Mouse (Mus musculus): ENCODE results near the gene Prelid3b.

Prelid3b gene

DNA sequence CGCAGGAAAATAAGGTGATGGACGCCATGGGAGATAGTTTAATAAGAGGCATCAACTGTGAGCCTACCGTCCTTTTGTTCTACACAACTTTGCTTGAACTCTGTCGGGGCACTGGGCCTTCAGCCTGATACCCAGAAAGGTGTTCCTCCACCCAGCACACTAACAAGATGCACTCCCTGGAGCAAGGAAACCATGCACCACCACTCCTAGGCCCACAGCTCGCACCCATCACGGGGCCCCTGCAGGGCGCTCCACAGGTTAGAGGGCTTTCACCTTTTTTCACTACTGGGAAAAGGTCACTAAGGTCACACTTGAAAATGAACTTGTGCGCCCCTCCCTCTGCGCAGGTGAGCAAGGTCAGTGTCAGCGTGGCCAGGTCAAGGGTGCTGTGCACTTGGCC lies 9.5 kb downstream of the Prelid3b start:
- DNase-seq (ENCODE audit: low read depth, low spot score): no peak

DNA sequence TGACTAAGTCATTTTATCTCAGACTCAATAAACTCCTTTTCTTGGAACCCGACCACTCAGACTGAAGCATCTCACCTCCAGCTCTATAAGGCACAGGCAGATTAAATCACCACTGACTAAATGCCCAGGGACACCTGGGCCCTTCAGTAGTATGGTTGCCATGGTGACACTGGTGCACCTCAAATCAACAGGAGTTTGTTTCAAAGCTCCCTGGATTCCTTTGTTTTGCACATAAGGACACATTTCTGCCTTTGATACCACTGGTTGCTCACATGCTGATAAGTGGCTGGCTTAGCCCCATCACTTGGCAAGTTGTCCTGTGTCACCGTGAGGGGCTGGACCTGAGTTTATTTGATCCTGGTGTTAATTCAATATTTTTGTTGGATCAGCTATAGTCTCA lies 13.5 kb downstream of the Prelid3b start:
- no peak for DNase-seq (ENCODE audit: low read depth, low spot score)

DNA sequence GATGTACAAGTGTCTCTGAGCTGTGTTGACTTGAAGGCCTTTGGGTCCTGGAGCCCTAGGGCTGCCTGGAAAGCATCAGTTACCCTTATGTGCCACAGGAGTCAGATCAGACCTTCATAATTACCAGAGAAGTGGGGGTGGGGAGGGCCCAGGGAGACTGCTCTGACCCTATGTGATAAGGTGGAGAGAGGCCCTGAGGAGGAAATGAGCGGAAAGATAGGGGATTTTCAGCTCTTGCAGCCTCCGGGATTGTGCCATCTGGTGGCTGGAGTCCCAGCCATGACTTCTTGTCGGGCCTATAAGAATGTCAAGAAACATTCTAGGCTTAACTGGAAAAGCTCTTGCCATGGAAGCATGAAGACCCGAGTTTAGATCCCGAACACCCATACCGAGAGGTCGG lies 19.2 kb downstream of the Prelid3b start:
- DNase-seq (ENCODE audit: low read depth, low spot score): no peak

DNA sequence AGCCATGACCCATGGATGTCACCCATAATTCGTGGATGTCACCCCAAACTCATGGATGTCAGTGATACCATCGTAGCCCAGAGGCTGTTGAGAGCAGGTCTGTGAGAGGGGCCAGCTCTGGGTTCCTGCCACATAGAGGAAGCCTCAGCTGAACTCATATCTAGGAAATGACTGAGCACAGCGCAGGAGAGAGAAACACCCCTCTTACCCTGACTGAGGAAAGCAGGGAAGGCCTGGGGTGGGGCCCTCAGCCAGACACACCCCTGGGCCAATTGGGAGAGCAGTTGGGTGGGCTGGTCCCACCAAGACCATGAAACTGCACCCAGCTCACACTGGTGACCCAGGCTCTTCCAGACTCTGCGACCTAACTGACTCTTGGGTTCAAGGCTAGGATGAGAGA lies 22.5 kb downstream of the Prelid3b start, which contains the start of gene Tubb1:
Gene Tubb1, plus strand, starts transcription at position 343 of the 400 bp plus-strand sequence.
- no peak for DNase-seq (ENCODE audit: low read depth, low spot score)

DNA sequence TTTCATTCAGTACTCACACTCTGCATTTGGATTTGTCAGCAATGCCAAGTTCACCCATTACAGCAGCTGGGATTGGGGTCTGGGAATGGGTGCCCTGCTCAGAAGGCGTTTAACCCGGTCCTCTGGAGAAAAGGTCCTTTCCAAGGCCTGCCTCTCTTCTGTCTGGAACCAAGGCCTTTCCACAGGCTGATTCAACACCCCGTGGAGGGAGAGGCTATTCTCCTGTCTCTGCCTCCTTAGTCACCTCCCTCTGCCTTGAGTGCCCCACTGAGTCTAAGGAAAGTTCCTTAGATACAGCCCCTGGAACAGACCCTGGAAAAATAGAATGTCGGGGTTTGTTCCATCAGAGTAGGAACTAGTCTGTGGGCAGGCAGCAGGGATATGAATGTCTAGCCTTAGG lies 24.5 kb downstream of the Prelid3b start:
- DNase-seq (ENCODE audit: low read depth, low spot score): no peak

DNA sequence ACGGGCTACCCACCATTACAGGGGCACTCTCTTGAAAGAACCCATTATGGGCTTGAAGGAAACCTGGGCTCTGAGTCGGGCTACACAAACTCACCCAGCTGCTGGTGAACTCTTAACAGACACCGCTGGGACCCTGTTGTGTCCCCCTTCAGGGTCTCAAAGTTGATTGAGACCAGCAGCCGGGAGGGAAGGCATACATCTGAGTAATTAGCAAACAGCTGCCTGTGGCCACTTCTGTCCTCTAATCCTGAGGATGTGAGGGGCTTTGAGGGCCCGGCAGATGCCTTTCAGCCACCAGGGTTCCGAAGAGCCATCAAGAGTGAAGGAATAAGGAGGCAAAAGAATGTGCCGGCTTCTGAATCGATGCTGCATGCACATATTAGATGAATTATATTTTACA lies 26.0 kb downstream of the Prelid3b start:
- DNase-seq (ENCODE audit: low read depth, low spot score): no peak

DNA sequence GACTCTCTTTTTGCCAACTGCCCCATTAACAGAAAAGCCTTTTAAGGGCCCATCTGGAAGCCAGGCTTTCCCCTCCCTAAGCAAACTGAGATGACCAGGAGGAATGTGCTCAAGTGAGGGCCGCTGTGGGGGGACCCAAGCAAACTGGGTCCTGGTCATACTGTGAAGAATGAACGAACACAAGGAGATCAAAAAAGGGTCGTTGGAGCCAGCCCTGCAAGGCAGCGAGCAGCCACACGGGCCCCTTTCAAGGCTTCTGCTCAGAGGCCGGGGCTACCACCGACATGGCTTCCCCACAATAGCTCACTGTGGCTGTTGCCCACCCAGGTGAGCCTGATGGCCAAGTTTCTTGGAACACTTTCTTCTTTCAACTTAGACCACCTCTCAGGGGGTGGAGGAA lies 26.4 kb downstream of the Prelid3b start:
- DNase-seq (ENCODE audit: low read depth, low spot score): no peak

DNA sequence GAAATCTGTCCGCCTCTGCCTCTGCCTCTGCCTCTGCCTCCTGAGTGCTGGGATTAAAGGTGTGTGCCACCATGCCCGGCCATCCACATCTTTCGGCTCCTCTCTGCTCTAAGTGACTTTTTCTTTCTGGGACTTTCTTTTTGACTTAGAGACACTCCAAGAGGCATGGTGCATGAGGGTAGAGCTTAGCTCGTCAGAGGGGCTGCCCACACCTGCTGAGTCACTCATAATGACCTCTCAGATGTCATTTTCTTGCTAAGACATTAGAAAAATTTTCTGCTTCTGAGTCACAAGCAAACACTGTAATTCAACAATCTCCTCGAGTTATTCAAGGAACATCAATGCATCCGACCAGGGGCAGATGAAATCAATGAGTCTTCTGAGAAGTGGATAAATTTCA lies 27.9 kb downstream of the Prelid3b start:
- no peak for DNase-seq (ENCODE audit: low read depth, low spot score)

DNA sequence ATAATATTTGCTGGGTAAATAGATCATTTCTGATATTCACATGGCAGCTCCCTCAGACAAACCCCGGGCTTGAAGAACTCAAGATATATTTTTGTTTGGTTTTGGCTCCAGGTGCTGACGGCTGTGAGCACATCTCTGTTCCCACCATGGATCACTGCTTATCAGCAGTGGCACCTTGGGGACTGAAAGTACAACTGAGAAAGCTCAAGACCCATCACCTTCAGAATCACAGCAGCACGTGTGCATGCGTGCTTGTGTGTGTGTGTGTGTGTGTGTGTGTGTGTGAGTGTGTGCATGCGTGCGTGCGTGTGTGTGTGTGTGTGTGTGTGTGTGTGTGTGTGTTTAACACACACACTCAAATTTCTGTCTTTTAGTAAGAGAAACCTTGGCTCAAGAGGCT lies 28.5 kb downstream of the Prelid3b start:
- DNase-seq (ENCODE audit: low read depth, low spot score): no peak

DNA sequence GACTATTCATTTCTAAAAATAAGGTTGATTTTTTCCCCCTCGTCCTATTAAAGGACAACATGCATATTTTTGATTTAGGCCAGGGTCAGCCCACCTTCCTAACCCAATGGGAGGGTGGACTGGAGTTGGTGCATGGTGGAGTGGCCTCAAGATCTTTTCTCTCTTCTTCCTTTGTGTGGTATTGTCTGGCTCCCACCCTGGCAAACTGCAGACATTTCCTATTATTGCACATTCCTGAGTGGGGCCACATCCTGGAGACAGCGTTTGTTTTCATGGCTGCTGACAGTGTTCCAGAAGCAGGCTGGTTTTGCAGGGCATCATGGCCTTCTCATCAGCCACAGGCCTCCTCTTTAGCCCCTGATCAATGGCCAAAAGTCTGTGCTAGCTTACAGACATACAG lies 29.8 kb downstream of the Prelid3b start:
- DNase-seq (ENCODE audit: low read depth, low spot score): no peak

DNA sequence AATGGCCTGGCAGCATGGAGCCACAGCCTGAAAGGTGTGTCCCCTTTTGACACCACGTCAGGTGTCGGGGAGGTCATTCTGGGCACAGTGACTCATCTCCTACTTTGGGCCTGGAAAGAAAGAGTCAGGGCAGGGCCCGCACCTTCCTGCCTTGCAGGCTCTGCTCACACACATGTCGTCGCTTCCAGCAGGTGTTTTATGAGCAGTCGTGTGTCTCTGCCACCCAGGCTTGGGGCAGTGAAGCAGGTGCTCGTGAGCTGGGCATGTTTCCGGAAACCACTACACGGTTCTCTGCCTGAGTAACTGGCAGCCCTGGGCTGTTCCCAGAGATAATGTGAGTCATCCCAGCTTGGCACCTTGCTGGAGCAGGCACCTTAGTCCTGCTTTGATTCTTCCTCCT lies 30.4 kb downstream of the Prelid3b start:
- DNase-seq (ENCODE audit: low read depth, low spot score): no peak

DNA sequence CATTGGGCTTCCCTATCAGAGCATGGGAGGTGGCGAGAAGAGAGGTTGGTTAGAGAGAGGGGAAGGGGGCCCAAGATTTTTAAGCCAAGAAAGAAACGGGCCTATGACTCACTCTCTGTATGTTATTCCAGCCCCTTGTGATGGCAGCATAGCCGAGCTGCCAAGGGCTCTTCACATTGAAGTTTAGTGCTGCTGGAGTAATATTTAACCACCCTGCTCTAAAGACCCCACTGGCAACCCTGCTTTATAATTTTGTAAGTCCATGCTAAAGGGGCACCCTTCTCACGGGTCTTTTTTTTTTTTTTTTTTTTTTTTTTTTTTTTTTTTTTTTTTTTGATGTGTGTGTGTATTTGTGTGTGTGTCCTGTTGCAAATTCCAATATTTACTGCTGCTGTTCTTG lies 31.0 kb downstream of the Prelid3b start:
- DNase-seq (ENCODE audit: low read depth, low spot score): no peak

DNA sequence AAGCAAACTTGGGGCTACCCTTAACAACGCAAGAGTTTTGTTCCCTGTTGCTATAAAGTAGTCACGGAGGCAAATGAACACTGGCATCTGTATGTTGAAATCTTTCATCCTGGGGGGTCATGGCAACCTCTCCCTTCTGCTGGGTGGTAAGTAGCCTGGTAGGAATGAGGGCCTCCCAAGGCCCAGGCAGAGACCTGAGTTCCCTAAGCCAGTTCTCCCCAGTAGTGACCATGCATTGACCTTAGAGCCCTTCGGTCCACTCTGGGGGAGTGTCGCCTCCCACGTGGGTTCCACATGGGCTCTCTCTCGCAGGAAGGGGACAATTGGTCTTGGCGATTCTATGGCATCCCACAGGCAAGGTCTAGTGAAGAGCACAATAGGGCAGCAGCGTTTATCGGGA lies 32.9 kb downstream of the Prelid3b start:
- no peak for DNase-seq (ENCODE audit: low read depth, low spot score)

DNA sequence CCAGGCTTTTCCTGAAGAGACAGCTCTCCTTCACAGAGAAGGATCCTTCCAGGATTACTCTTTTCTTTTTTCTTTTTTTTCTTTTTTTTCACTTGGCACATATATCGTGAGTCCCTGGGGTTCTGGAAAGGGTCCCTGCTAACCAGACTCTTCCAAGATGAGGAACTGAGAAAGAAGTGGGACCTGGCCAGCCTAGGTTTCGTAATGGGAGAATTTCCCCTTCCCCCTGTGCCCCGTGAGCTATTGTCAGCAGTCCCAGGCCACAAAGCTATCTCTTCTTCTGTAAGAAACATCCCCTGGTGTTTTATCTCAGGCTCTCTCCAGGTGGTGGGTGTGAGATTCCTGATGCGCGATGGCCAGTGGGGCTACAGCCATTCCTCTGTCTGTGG lies 33.4 kb downstream of the Prelid3b start:
- DNase-seq (ENCODE audit: low read depth, low spot score): no peak

DNA sequence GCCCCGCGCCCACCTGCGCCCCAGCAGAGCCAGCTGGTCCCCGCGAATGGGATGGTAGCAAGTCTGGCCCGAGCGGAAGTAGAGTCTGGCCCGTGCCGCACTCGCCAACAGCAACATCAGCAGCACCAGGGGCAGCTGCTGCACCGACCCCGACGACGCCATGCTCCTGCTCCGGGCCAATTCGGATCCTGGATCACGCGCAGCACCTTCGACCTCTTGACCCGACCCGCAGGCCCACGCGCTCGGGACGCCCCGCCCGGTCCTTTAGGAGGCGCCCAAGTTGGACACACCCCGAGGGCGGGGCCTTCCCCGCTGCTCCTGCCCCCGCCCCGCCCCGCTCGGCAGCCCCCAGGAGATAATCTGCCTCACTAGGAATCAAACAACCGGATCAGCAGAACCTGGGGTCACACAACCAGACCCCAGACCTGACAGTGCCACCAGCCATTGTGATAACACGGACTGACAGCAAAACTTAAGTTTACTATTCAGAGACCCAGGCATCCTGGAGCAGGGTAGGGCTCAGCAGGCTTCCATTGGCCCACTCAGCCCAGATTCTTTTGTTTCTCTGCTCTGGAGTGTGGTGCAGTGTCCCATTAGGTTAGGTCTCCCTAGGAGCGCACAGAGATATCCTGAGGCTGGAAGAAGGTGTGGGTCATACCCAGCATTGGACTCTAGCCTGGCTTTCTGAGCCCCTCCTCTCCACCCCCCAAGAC lies 34.0 kb downstream of the Prelid3b start, which contains the start of gene Ctsz:
Gene Ctsz, minus strand, starts transcription at position 303 of the 713 bp plus-strand sequence.
- DNase-seq (ENCODE audit: low read depth, low spot score): no peak

DNA sequence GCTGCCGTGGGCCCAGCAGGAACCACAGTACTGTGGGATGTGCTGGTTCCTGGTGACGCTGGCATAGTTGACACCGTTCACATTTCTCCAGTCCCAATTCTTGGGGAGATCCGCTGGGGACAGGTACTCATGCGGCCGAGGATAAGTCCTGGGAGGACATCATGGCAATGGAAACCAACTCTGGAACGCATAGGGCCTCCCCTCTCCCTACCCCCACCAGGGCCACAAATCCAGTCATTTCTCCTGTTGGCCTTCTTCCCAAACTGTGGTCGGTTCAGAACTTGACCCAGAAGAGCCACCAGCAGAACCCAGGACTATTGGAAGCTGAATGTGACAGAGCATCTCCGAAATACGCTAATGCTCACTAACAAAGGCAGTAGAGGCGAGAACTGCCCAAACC lies 34.7 kb downstream of the Prelid3b start:
- no peak for DNase-seq (ENCODE audit: low read depth, low spot score)

DNA sequence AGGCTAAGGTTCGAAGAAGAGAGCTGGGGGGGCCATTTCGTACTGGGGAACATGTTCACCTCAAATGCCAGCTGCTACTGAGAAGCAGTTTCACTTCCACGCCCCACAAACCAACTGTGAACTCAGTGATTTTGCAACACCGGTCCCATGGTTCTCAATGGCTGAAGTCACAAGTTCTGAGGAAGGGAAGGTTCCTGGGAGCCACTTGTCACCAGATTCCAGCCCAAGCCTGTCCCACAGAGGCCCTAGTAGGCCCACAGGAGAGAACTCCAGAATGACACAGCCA lies 35.2 kb downstream of the Prelid3b start:
- DNase-seq (ENCODE audit: low read depth, low spot score): no peak

DNA sequence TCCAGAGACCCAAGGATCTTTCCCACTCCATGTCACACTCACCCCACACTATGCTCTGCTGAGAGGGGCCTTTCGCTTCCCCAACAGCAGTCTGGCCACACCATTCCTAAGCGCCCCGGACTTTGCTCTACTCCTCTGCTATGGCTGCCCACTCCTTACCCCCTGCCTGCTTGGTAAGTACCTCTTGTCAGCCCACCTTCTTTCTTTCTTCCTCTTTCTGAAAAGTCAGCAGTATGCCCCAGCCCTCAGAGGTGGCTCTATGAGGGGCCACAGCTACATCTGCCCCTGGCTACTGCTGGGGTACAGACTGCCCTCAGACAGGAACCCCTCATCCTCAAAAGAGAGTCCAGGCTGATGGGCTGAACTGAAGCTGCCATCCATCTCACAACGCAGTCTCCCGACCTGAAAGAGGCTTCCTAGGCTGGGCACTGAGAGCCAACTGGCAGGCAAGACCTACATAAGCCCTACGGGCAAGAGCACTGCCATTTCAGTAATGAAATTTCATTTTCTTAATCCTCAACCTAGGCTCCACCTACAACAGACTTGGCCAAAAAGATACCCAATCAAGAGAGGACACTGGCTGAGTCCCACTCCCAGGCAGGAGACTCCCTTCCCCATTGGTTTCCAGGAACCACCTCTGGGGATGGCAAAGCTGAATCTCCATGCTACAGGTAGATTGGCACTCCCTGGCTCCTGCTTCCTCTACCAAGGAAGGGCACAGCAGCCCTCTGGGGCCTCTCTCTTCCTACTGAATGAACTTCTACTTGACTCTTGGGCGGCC lies 35.8 kb downstream of the Prelid3b start:
- DNase-seq (ENCODE audit: low read depth, low spot score): no peak

DNA sequence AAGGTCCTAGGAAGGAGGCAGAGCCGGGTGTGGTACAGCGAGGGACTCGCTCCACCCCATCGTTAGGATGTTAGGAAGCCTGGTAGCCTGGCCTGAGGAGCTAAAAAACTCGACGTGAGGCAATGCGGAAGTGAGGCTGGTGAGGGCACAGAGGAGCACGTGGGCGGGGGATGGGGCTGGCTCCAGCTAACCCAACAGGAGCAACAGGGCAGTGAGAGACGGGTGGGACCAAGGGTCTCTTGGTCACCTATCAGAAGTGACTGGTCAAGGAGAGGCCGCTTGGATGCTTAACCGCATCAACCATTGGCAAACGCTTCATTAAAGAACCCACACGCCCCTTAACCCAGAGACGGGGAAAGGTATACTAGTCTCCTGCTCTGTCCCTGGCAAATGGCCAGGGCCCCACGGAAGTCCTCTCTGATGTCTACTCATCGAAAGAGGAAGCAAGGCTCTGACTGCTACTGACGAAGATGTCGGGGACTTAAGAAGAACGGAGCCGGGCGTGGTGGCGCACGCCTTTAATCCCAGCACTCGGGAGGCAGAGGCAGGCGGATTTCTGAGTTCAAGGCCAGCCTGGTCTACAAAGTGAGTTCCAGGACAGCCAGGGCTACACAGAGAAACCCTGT lies 36.7 kb downstream of the Prelid3b start:
- no peak for DNase-seq (ENCODE audit: low read depth, low spot score)

DNA sequence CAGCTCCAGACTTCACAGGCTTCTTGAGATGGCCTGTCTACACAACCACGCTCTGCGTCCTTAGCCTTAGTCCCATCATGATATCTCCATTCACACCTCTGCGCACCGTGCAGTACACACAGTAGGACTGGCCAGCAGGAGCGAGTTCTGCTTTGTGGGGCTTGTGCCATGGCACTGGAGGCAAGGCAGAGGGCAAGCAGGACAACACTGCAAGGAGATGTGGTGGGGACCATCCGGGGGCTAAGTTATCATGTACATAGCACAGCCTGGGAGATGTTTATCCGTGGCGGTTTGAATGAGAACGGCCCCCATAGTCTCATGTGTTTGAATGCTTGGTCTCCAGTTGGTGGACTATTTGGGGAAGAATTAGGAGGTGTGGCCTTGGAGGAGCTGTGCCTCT lies 37.9 kb downstream of the Prelid3b start:
- no peak for DNase-seq (ENCODE audit: low read depth, low spot score)

DNA sequence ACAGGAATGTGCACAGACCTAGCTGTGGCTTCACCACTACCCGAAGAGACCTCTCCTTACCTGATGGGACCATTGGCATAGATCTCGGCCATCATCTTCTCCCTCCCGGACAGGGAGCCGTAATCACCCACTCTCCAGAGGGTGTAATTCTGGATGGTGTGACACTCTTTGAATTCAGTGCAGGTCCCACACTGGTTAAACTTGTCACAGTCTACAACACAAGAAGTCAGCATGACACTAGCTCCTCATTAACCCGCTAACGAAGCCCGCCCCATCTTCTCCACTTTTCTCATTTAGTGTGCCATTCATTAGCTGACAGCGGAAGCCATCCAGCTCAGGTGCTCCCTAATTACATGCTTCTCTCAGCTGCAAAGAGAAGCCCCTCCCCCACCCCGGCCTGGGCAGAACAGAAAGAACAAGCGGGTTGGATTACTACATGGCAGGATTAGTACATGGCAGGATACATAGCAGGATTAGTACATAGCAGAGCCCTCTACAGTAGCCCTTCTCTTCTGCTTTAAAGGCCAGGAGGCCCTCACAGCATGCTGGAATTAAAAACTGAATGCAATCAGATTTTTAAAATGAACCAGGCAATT lies 43.8 kb downstream of the Prelid3b start:
- DNase-seq (ENCODE audit: low read depth, low spot score): no peak

DNA sequence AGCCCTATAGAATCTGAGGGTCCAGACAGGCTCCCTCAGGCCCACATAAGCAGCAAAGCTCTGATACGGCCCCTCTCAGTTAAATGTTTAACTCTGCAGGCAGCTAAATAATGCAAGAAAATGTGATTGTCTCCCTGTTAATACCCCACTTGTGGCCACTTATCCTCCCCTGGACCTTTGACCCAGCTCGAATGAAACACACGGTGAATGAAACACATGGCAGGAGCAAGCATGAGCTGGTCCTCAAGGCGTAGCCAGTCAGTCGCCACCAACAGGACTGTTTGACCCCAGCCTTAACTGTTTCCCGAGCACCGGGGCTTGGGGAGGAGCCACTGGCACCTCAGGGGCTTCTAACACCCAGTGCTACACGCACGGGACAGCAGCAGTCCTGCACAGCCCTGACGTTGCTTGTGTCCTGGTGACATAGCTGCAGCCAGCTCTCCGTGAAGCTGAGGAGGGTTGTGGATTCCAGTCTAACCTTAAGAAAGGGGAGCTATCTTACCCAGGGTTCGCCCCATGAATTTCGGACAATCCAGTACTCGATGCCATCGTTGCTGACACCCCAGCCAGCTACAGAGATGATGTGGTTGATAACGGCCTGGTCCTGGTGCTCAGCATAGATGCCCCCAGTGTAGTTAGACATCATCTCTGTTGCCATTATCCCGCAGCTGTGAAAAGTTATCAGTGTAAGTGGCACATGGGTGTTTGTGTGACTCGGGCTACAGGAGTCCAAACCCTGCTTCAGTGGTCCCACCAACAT lies 44.6 kb downstream of the Prelid3b start:
- DNase-seq (ENCODE audit: low read depth, low spot score): no peak
